Mouse (Mus musculus) small intestine, adult 2 months (tissue): ENCODE results near the gene Crip1. TPM values are rescaled to one million over a fixed set of nuclear protein-coding genes. Genes with fewer than 3 reads are reported as not detected.

Experiments
- H3K27ac ChIP-seq: fragments of 200-500 bp; 2 replicates; pipeline ENCODE4 v1.5.1; 2012; ENCODE audit warnings: low read depth, low read length, control low read depth, inconsistent platforms; ENCODE audit not compliant: insufficient read depth
- H3K27me3 ChIP-seq: fragments of 200-500 bp; 2 replicates; pipeline ENCODE4 v1.6.1; 2012; ENCODE audit warnings: mild to moderate bottlenecking, moderate library complexity, low read length, inconsistent platforms; ENCODE audit not compliant: control insufficient read depth, insufficient read depth
- H3K36me3 ChIP-seq: fragments of 200-500 bp; 2 replicates; pipeline ENCODE4 v1.6.1; 2012; ENCODE audit warnings: mild to moderate bottlenecking, low read length, control low read depth, inconsistent platforms; ENCODE audit not compliant: control insufficient read depth, insufficient read depth
- H3K4me1 ChIP-seq: fragments of 200-500 bp; 2 replicates; pipeline ENCODE4 v1.6.1; 2012; ENCODE audit warnings: low read length, inconsistent platforms, mixed read lengths; ENCODE audit not compliant: control insufficient read depth, insufficient read depth, insufficient read length
- H3K4me3 ChIP-seq: fragments of 200-500 bp; 2 replicates; pipeline ENCODE4 v1.5.1; 2012; ENCODE audit warnings: low read depth, mild to moderate bottlenecking, control low read depth, inconsistent platforms, low read length, moderate library complexity
- CTCF ChIP-seq: fragments of 200-500 bp; IDR thresholded peaks from 2 replicates; pipeline ENCODE4 v1.5.1; 2012; ENCODE audit warnings: low read depth, mild to moderate bottlenecking, control low read depth, inconsistent platforms, low read length, moderate library complexity, mixed read lengths; ENCODE audit not compliant: insufficient replicate concordance, insufficient read length; ENCODE audit errors: extremely low read depth
- POLR2A ChIP-seq: fragments of 200-500 bp; IDR thresholded peaks from 2 replicates; pipeline ENCODE4 v1.6.1; 2012; ENCODE audit warnings: low read depth, mild to moderate bottlenecking, control low read depth, inconsistent platforms, low read length, moderate library complexity
- WGBS: fragments of 180-500 bp; shearing (Covaris S2); methylation state at CpG from one replicate; pipeline ENCODE4 v1.1.7; 2018; 5-methylcytosine and 5-hydroxymethylcytosine counted together
- polyA plus RNA-seq: library from polyadenylated mRNA; depleted of rRNA; stranded (reverse); fragments of >200 nt; gene quantifications from 2 replicates; pipeline ENCODE4 v1.2.3, GENCODE M21; 2012

Crip1 gene
- polyA plus RNA-seq, 1 experiment, result 16,576 TPM

GRCm38 (mm10) chr12:113163561-113164006 is 17.5 kb downstream of the Crip1 start:
- WGBS, result 89% methylated on average over 11 of the region's 11 CpGs
- Histone ChIP-seq H3K27me3 (no peaks in the 10 kb centered on the region), H3K36me3 (peaks cover 16% of the 10 kb centered on the region), H3K4me1 (peaks cover 4% of the 10 kb centered on the region; the same call in 1 of the 2 replicates), H3K4me3 (no peak overlapping the region), H3K27ac (no peak overlapping the region)
- TF ChIP-seq CTCF (no peak), POLR2A (no peak)

GRCm38 (mm10) chr12:113168031-113168536 is 22.0 kb downstream of the Crip1 start:
- peaks cover 4% of the 10 kb centered on the region; the same call in 1 of the 2 replicates for H3K4me1 ChIP-seq
- H3K27ac ChIP-seq, result no peak overlapping the region
- peaks cover 4% of the 10 kb centered on the region; the same call in 1 of the 2 replicates for H3K36me3 ChIP-seq
- H3K27me3 ChIP-seq, result no peaks in the 10 kb centered on the region
- H3K4me3 ChIP-seq, result no peak overlapping the region
- WGBS, result 55% methylated on average over 9 of the region's 9 CpGs
- no peak for TF ChIP-seq CTCF
- TF ChIP-seq POLR2A, result no peak

GRCm38 (mm10) chr12:113176960-113177725 is 31.0 kb downstream of the Crip1 start:
- Histone ChIP-seq H3K27me3 (no peaks in the 10 kb centered on the region), H3K27ac (no peak overlapping the region), H3K4me3 (no peak overlapping the region), H3K36me3 (no peaks in the 10 kb centered on the region), H3K4me1 (peaks cover 2% of the 10 kb centered on the region; the same call in 1 of the 2 replicates)
- 77% methylated on average over 18 of the region's 18 CpGs for WGBS
- TF ChIP-seq POLR2A (no peak), CTCF (no peak)

- no peak overlapping the region for H3K27ac ChIP-seq
- TF ChIP-seq CTCF, result no peak
- no peak for TF ChIP-seq POLR2A
- no peaks in the 10 kb centered on the region for H3K36me3 ChIP-seq
- peaks cover 2% of the 10 kb centered on the region; the same call in 1 of the 2 replicates for H3K4me1 ChIP-seq
- 35% methylated on average over 4 of the region's 4 CpGs for WGBS
- H3K4me3 ChIP-seq, result no peak overlapping the region
- peaks cover 12% of the 10 kb centered on the region for H3K27me3 ChIP-seq
Observed at GRCm38 (mm10) chr12:113181020-113181419, 34.9 kb downstream of the Crip1 start.

- H3K27me3 ChIP-seq, result peaks cover 27% of the 10 kb centered on the region
- no peak overlapping the region for H3K4me3 ChIP-seq
- WGBS, result 68% methylated on average over 5 of the region's 5 CpGs
- TF ChIP-seq POLR2A (no peak), CTCF (no peak)
- no peak overlapping the region for H3K27ac ChIP-seq
- H3K36me3 ChIP-seq, result no peaks in the 10 kb centered on the region
- peaks cover 10% of the 10 kb centered on the region for H3K4me1 ChIP-seq
Observed at GRCm38 (mm10) chr12:113184945-113185344, 38.8 kb downstream of the Crip1 start.

- H3K27ac ChIP-seq, result no peak within 1 kb of the TSS
- no peak for TF ChIP-seq CTCF
- TF ChIP-seq POLR2A, result no peak
- no peaks in the 10 kb centered on the region for H3K36me3 ChIP-seq
- H3K27me3 ChIP-seq, result peaks cover 27% of the 10 kb centered on the region
- H3K4me1 ChIP-seq, result peaks cover 10% of the 10 kb centered on the region
- WGBS, result 5% methylated on average over 63 of the region's 63 CpGs
- H3K4me3 ChIP-seq, result peak within 1 kb of the TSS; percentile 49
Observed at GRCm38 (mm10) chr12:113185442-113186291, 39.6 kb downstream of the Crip1 start, which contains the start of gene Tmem121. Gene Tmem121, plus strand, starts transcription at chr12:113185930.

GRCm38 (mm10) chr12:113186326-113187010 is 40.4 kb downstream of the Crip1 start:
- Histone ChIP-seq H3K27ac (no peak overlapping the region), H3K36me3 (no peaks in the 10 kb centered on the region), H3K4me3 (peak overlapping the region; percentile 49), H3K4me1 (peaks cover 10% of the 10 kb centered on the region), H3K27me3 (peaks cover 27% of the 10 kb centered on the region)
- WGBS, result 69% methylated on average over 12 of the region's 12 CpGs
- no peak for TF ChIP-seq CTCF
- TF ChIP-seq POLR2A, result no peak
